Mouse (Mus musculus) heart, embryonic 13.5 days (tissue): Measurements from ENCODE around the gene Fam71b. TPM values are rescaled to one million over a fixed set of nuclear protein-coding genes. Genes with fewer than 3 reads are reported as not detected.

Source experiments
- ATAC-seq: fragments of 200-750 bp; cut with Nextera tagmentation; 2 replicates; pipeline ENCODE4 v1.8.0; 2017; ENCODE audit warnings: moderate TSS enrichment; ENCODE audit not compliant: insufficient number of reproducible peaks, low FRiP score, low TSS enrichment; ENCODE audit errors: extremely low read depth
- H3K27ac ChIP-seq: fragments of 300-500 bp; sonication (generic); replicated peaks from 2 replicates; pipeline ENCODE4 v1.5.1; 2015; ENCODE audit warnings: moderate library complexity, mild to moderate bottlenecking, inconsistent platforms
- H3K27me3 ChIP-seq: fragments of 300-500 bp; sonication (generic); replicated peaks from 2 replicates; pipeline ENCODE4 v1.6.1; 2015; ENCODE audit warnings: mild to moderate bottlenecking, inconsistent platforms
- H3K36me3 ChIP-seq: fragments of 300-500 bp; sonication (generic); 2 replicates; pipeline ENCODE4 v1.6.1; 2015; ENCODE audit warnings: mild to moderate bottlenecking, inconsistent platforms
- H3K4me1 ChIP-seq: fragments of 300-500 bp; sonication (generic); 2 replicates; pipeline ENCODE4 v1.6.1; 2015; ENCODE audit warnings: inconsistent platforms
- H3K4me2 ChIP-seq: fragments of 300-500 bp; sonication (generic); 2 replicates; pipeline ENCODE4 v1.6.1; 2015; ENCODE audit warnings: inconsistent platforms, mild to moderate bottlenecking, moderate library complexity
- H3K4me3 ChIP-seq: fragments of 300-500 bp; sonication (generic); 2 replicates; pipeline ENCODE4 v1.5.1; 2015; ENCODE audit warnings: moderate library complexity, mild to moderate bottlenecking, inconsistent platforms
- H3K9ac ChIP-seq: fragments of 300-500 bp; sonication (generic); 2 replicates; pipeline ENCODE4 v1.6.1; 2015; ENCODE audit warnings: inconsistent platforms, mild to moderate bottlenecking, moderate library complexity
- H3K9me3 ChIP-seq: fragments of 300-500 bp; sonication (generic); 2 replicates; pipeline ENCODE4 v1.6.1; 2016; ENCODE audit warnings: inconsistent platforms
- WGBS: fragments of 180-500 bp; shearing (Covaris S2); methylation state at CpG from one replicate; pipeline ENCODE4 v1.1.7; 2015; ENCODE audit warnings: mixed read lengths; 5-methylcytosine and 5-hydroxymethylcytosine counted together
- polyA plus RNA-seq: library from polyadenylated mRNA; unstranded; fragments of >200 nt; fragmentation: Nextera tagmentation; extraction: Ambion mirVana; gene quantifications from 2 replicates; pipeline ENCODE4 v1.2.1, GENCODE M21; 2015

Gene Fam71b
- polyA plus RNA-seq = not detected in 2 replicates

- 63% methylated on average over 13 of the region's 13 CpGs for WGBS
- no peak within 1 kb of the TSS for H3K4me3 ChIP-seq
- ATAC-seq = no peak
- H3K4me1 ChIP-seq = peaks cover 6% of the 10 kb centered on the region; the same call in 1 of the 2 replicates
- H3K27me3 ChIP-seq = no peaks in the 10 kb centered on the region
- no peaks in the 10 kb centered on the region for H3K36me3 ChIP-seq
- H3K9me3 ChIP-seq = no peaks in the 10 kb centered on the region
- H3K27ac ChIP-seq = no peak within 1 kb of the TSS
- H3K9ac ChIP-seq = no peak within 1 kb of the TSS
- no peak within 1 kb of the TSS for H3K4me2 ChIP-seq
Measured at GRCm38 (mm10) chr11:46396167-46396859, at the start of gene Fam71b. Gene Fam71b (plus strand): TSS chr11:46396559.

GRCm38 (mm10) chr11:46347756-46348155, 48.6 kb upstream of the Fam71b start:
- no peaks in the 10 kb centered on the region for H3K9me3 ChIP-seq
- no peak overlapping the region for H3K27ac ChIP-seq
- WGBS = 75% methylated on average over 5 of the region's 5 CpGs
- H3K4me2 ChIP-seq = no peak overlapping the region
- H3K4me3 ChIP-seq = no peak overlapping the region
- H3K36me3 ChIP-seq = no peaks in the 10 kb centered on the region
- no peak for ATAC-seq
- peaks cover 21% of the 10 kb centered on the region for H3K4me1 ChIP-seq
- no peaks in the 10 kb centered on the region for H3K27me3 ChIP-seq
- H3K9ac ChIP-seq = no peak overlapping the region

GRCm38 (mm10) chr11:46348416-46348815, 47.9 kb upstream of the Fam71b start:
- no peaks in the 10 kb centered on the region for H3K27me3 ChIP-seq
- no peak overlapping the region for H3K4me3 ChIP-seq
- 63% methylated on average over 3 of the region's 3 CpGs for WGBS
- no peaks in the 10 kb centered on the region for H3K9me3 ChIP-seq
- H3K27ac ChIP-seq = no peak overlapping the region
- no peak for ATAC-seq
- H3K36me3 ChIP-seq = no peaks in the 10 kb centered on the region
- no peak overlapping the region for H3K4me2 ChIP-seq
- H3K9ac ChIP-seq = no peak overlapping the region
- peaks cover 21% of the 10 kb centered on the region for H3K4me1 ChIP-seq

- Histone ChIP-seq H3K9ac (no peak overlapping the region), H3K27ac (no peak overlapping the region), H3K36me3 (no peaks in the 10 kb centered on the region), H3K4me2 (no peak overlapping the region), H3K9me3 (no peaks in the 10 kb centered on the region), H3K4me1 (0 out of 2 replicates have a peak, but pooled peaks cover 9% of the 10 kb centered on the region), H3K4me3 (no peak overlapping the region), H3K27me3 (no peaks in the 10 kb centered on the region)
- ATAC-seq = no peak
- WGBS = 57% methylated on average over 2 of the region's 2 CpGs
Measured at GRCm38 (mm10) chr11:46349681-46350410, 46.5 kb upstream of the Fam71b start.

- Histone ChIP-seq H3K9ac (no peak overlapping the region), H3K36me3 (no peaks in the 10 kb centered on the region), H3K27ac (no peak overlapping the region), H3K9me3 (no peaks in the 10 kb centered on the region; the same call in 1 of the 2 replicates), H3K4me3 (no peak overlapping the region), H3K4me2 (no peak overlapping the region), H3K4me1 (no peaks in the 10 kb centered on the region), H3K27me3 (0 out of 2 replicates have a peak, but pooled peaks cover 3% of the 10 kb centered on the region)
- no peak for ATAC-seq
- 45% methylated on average over 1 of the region's 1 CpGs for WGBS
Measured at GRCm38 (mm10) chr11:46358369-46358768, 38.0 kb upstream of the Fam71b start.

GRCm38 (mm10) chr11:46360991-46361665, 35.2 kb upstream of the Fam71b start:
- Histone ChIP-seq H3K4me2 (no peak overlapping the region), H3K27ac (no peak overlapping the region), H3K4me3 (no peak overlapping the region), H3K4me1 (no peaks in the 10 kb centered on the region), H3K36me3 (no peaks in the 10 kb centered on the region), H3K9me3 (no peaks in the 10 kb centered on the region; the same call in 1 of the 2 replicates), H3K9ac (no peak overlapping the region), H3K27me3 (0 out of 2 replicates have a peak, but pooled peaks cover 3% of the 10 kb centered on the region)
- ATAC-seq = no peak
- 63% methylated on average over 2 of the region's 2 CpGs for WGBS

GRCm38 (mm10) chr11:46362061-46363022, 34.0 kb upstream of the Fam71b start:
- Histone ChIP-seq H3K4me2 (no peak overlapping the region), H3K27me3 (0 out of 2 replicates have a peak, but pooled peaks cover 3% of the 10 kb centered on the region), H3K4me1 (no peaks in the 10 kb centered on the region), H3K4me3 (no peak overlapping the region), H3K9me3 (no peaks in the 10 kb centered on the region; the same call in 1 of the 2 replicates), H3K27ac (no peak overlapping the region), H3K36me3 (no peaks in the 10 kb centered on the region), H3K9ac (no peak overlapping the region)
- WGBS = 81% methylated on average over 18 of the region's 18 CpGs
- ATAC-seq = no peak

- ATAC-seq = no peak
- H3K4me1 ChIP-seq = no peaks in the 10 kb centered on the region
- no peak overlapping the region for H3K9ac ChIP-seq
- no peak overlapping the region for H3K4me2 ChIP-seq
- WGBS = 87% methylated on average over 9 of the region's 9 CpGs
- H3K27me3 ChIP-seq = 0 out of 2 replicates have a peak, but pooled peaks cover 1% of the 10 kb centered on the region
- no peaks in the 10 kb centered on the region for H3K36me3 ChIP-seq
- no peak overlapping the region for H3K4me3 ChIP-seq
- no peak overlapping the region for H3K27ac ChIP-seq
- H3K9me3 ChIP-seq = no peaks in the 10 kb centered on the region
Measured at GRCm38 (mm10) chr11:46363864-46364263, 32.5 kb upstream of the Fam71b start.

GRCm38 (mm10) chr11:46365744-46366143, 30.6 kb upstream of the Fam71b start:
- Histone ChIP-seq H3K4me1 (no peaks in the 10 kb centered on the region), H3K9ac (no peak overlapping the region), H3K4me2 (no peak overlapping the region), H3K4me3 (no peak overlapping the region), H3K27me3 (no peaks in the 10 kb centered on the region), H3K9me3 (no peaks in the 10 kb centered on the region), H3K36me3 (no peaks in the 10 kb centered on the region), H3K27ac (no peak overlapping the region)
- ATAC-seq = no peak
- WGBS = 72% methylated on average over 5 of the region's 5 CpGs

GRCm38 (mm10) chr11:46366357-46366756, 30.0 kb upstream of the Fam71b start:
- no peak for ATAC-seq
- Histone ChIP-seq H3K36me3 (no peaks in the 10 kb centered on the region), H3K4me3 (no peak overlapping the region), H3K27ac (no peak overlapping the region), H3K4me1 (no peaks in the 10 kb centered on the region), H3K27me3 (no peaks in the 10 kb centered on the region), H3K9me3 (no peaks in the 10 kb centered on the region), H3K9ac (no peak overlapping the region), H3K4me2 (no peak overlapping the region)
- 68% methylated on average over 3 of the region's 3 CpGs for WGBS
